In genomic region chr4:140622819-140623218, GRCm38 (mm10) we compare ENCODE assay signal across 11 mouse cellular contexts. TPM values are rescaled to one million over a fixed set of nuclear protein-coding genes. Genes with fewer than 3 reads are reported as not detected.
DNase-seq lines count a peak whose midpoint lies in the region; ATAC-seq lines count a peak whose summit lies in the region.
"Had no signal": no experiment of that assay in that cellular context is flagged by ENCODE, and none has a peak within 500 bp of the region (broad histone marks: within the 10 kb centered on the region; RNA-seq: fewer than 3 reads in every experiment).

No protein-coding gene starts in this region.

- DNase-seq in liver, embryonic 11.5 days (ENCODE audit: low spot score): no peak
- no peak for DNase-seq in liver
- peak; percentile 77 for DNase-seq in kidney, postnatal 14 days
- no peak for DNase-seq in right cerebral cortex, postnatal 4 days
- no peak for DNase-seq in left cerebral cortex, postnatal 14 days (ENCODE audit: low spot score in 2 of 2)
- DNase-seq: gastrocnemius, postnatal 10 days had no signal

- intact Hi-C loops in left cerebral cortex, postnatal 14 days (cut with DNase I): no loop called here

- H3K27ac ChIP-seq in liver, embryonic 11.5 days (ENCODE audit: low read depth, low read length): peak overlapping the region; percentile 21
- peak overlapping the region; percentile 9 to 79 for H3K27ac ChIP-seq in heart, embryonic 14.5 days (replicated peaks in 1 of 2; ENCODE audit: control insufficient read depth in 1 of 2, insufficient read depth in 1 of 2, low read depth in 2 of 2, low read length in 2 of 2)
- peak overlapping the region; percentile 53 for H3K27ac ChIP-seq in neural tube, embryonic 14.5 days (ENCODE audit: low read depth, low read length)

- no peaks in the 10 kb centered on the region for H3K9me3 ChIP-seq in liver, embryonic 11.5 days (ENCODE audit: control insufficient read depth, low read length)
- no peaks in the 10 kb centered on the region for H3K9me3 ChIP-seq in heart, embryonic 14.5 days (ENCODE audit: control insufficient read depth, low read length)
- no peaks in the 10 kb centered on the region for H3K9me3 ChIP-seq in neural tube, embryonic 14.5 days (ENCODE audit: control insufficient read depth, low read length)
- H3K9me3 ChIP-seq: G1E had no signal

- H3K4me2 ChIP-seq in liver, embryonic 11.5 days: no peak overlapping the region
- H3K4me2 ChIP-seq in heart, embryonic 14.5 days (ENCODE audit: low read length): no peak overlapping the region
- no peak overlapping the region for H3K4me2 ChIP-seq in neural tube, embryonic 14.5 days (ENCODE audit: low read depth, low read length)

- H3K9ac ChIP-seq in liver, embryonic 11.5 days (ENCODE audit: low read depth, low read length): no peak overlapping the region
- no peak overlapping the region for H3K9ac ChIP-seq in heart, embryonic 14.5 days (ENCODE audit: low read length)
- no peak overlapping the region for H3K9ac ChIP-seq in neural tube, embryonic 14.5 days (replicated peaks; ENCODE audit: low read depth, low read length)

- WGBS in liver, embryonic 11.5 days: 34% methylated on average over 4 of the region's 4 CpGs
- WGBS in heart, embryonic 14.5 days: 49% methylated on average over 4 of the region's 4 CpGs
- 19% methylated on average over 4 of the region's 4 CpGs for WGBS in neural tube, embryonic 14.5 days

- peaks cover 27% of the 10 kb centered on the region for H3K4me1 ChIP-seq in liver, embryonic 11.5 days (replicated peaks; ENCODE audit: control insufficient read depth, insufficient read depth, low read length)
- H3K4me1 ChIP-seq in heart, embryonic 14.5 days (ENCODE audit: control insufficient read depth in 2 of 2, insufficient read depth in 2 of 2, low read length in 2 of 2): peaks cover 35 to 47% of the 10 kb centered on the region in 2 experiments
- peaks cover 36% of the 10 kb centered on the region for H3K4me1 ChIP-seq in neural tube, embryonic 14.5 days (ENCODE audit: control insufficient read depth, insufficient read depth, low read length)

- H3K4me3 ChIP-seq in liver, embryonic 11.5 days (ENCODE audit: low read depth, low read length): no peak overlapping the region
- H3K4me3 ChIP-seq in heart, embryonic 14.5 days (ENCODE audit: control insufficient read depth in 1 of 2, insufficient read depth in 1 of 2, low read depth in 1 of 2, low read length in 2 of 2): no peak overlapping the region
- H3K4me3 ChIP-seq in neural tube, embryonic 14.5 days (ENCODE audit: low read depth, low read length): no peak overlapping the region
- H3K4me3 ChIP-seq: myocyte had no signal

- no peak for ATAC-seq in liver, embryonic 11.5 days (replicated peaks; ENCODE audit: low FRiP score)
- ATAC-seq in heart, embryonic 14.5 days (ENCODE audit: insufficient number of reproducible peaks, insufficient read depth, low FRiP score, low read depth): no peak
- ATAC-seq in neural tube, embryonic 14.5 days (ENCODE audit: low read depth): no peak
- no peak for ATAC-seq in megakaryocyte, adult 5-6 weeks (ENCODE audit: poor library complexity, severe bottlenecking)

- no peaks in the 10 kb centered on the region for H3K27me3 ChIP-seq in liver, embryonic 11.5 days (replicated peaks; ENCODE audit: control insufficient read depth, insufficient read depth, low read length)
- no peaks in the 10 kb centered on the region for H3K27me3 ChIP-seq in heart, embryonic 14.5 days (ENCODE audit: control insufficient read depth, insufficient read depth, low read length)
- H3K27me3 ChIP-seq in neural tube, embryonic 14.5 days (ENCODE audit: control insufficient read depth, insufficient read depth, low read length): no peaks in the 10 kb centered on the region

- no peaks in the 10 kb centered on the region for H3K36me3 ChIP-seq in liver, embryonic 11.5 days (ENCODE audit: control insufficient read depth, insufficient read depth, low read length)
- no peaks in the 10 kb centered on the region for H3K36me3 ChIP-seq in heart, embryonic 14.5 days (ENCODE audit: control insufficient read depth, insufficient read depth, low read length)
- no peaks in the 10 kb centered on the region for H3K36me3 ChIP-seq in neural tube, embryonic 14.5 days (ENCODE audit: control insufficient read depth, insufficient read depth, low read length)
- H3K36me3 ChIP-seq: G1E had no signal

RNA-seq across cellular contexts. Expression of gene Arhgef10l, which starts 43.0 kb away (rescaled TPM):
- 5.0 and 6.7 TPM in 2 replicates for polyA plus RNA-seq in liver, embryonic 11.5 days (2014; fragmentation: Nextera tagmentation; extraction: Ambion mirVana)
- polyA plus RNA-seq in heart, embryonic 14.5 days (2014; fragmentation: Nextera tagmentation; extraction: Ambion mirVana): 14.2 and 15.9 TPM in 2 replicates
- polyA plus RNA-seq in neural tube, embryonic 14.5 days (2014; fragmentation: Nextera tagmentation; extraction: Ambion mirVana): 18.8 and 24.4 TPM in 2 replicates
- 22.8 and 25.3 TPM in 2 replicates for total RNA-seq in megakaryocyte, adult 5-6 weeks (2015)
- 72.2 and 83.3 TPM in 2 replicates for total RNA-seq in megakaryocyte, adult 5-6 weeks (2017)
- total RNA-seq in left cerebral cortex, postnatal 14 days (2021): 10 to 100 TPM; 44.3 to 53.6 TPM
